Mouse (Mus musculus) limb, embryonic 10.5 days (tissue): Measurements from ENCODE around the gene Trmt61a. TPM values are rescaled to one million over a fixed set of nuclear protein-coding genes. Genes with fewer than 3 reads are reported as not detected.
A peak's percentile ranks its signal among the peaks of the same experiment; 100 is the strongest.

Experiments
- DNase-seq: peaks from one replicate; pipeline ENCODE4 v3.0.0-alpha.2; 2017; ENCODE audit warnings: low spot score
- H3K27ac ChIP-seq: fragments of 300-500 bp; sonication (generic); 2 replicates; pipeline ENCODE4 v1.5.1; 2016; ENCODE audit warnings: mild to moderate bottlenecking
- H3K27me3 ChIP-seq: fragments of 300-500 bp; sonication (generic); 2 replicates; pipeline ENCODE4 v1.6.1; 2016; ENCODE audit warnings: low read depth, mild to moderate bottlenecking; ENCODE audit not compliant: poor library complexity, severe bottlenecking
- H3K36me3 ChIP-seq: fragments of 300-500 bp; sonication (generic); 2 replicates; pipeline ENCODE4 v1.6.1; 2016; ENCODE audit warnings: mild to moderate bottlenecking, moderate library complexity
- H3K4me1 ChIP-seq: fragments of 300-500 bp; sonication (generic); 2 replicates; pipeline ENCODE4 v1.6.1; 2016
- H3K4me3 ChIP-seq: fragments of 300-500 bp; sonication (generic); 2 replicates; pipeline ENCODE4 v1.5.1; 2016; ENCODE audit warnings: mild to moderate bottlenecking, moderate library complexity
- H3K9me3 ChIP-seq: fragments of 300-500 bp; sonication (generic); replicated peaks from 2 replicates; pipeline ENCODE4 v1.6.1; 2016; ENCODE audit warnings: mild to moderate bottlenecking
- WGBS: fragments of 180-500 bp; shearing (Covaris S2); methylation state at CpG from one replicate; pipeline ENCODE4 v1.1.7; 2016; 5-methylcytosine and 5-hydroxymethylcytosine counted together
- polyA plus RNA-seq: library from polyadenylated mRNA; unstranded; fragments of >200 nt; fragmentation: Nextera tagmentation; extraction: Ambion mirVana; gene quantifications from 2 replicates; pipeline ENCODE4 v1.2.1, GENCODE M21; 2016

Trmt61a gene
- polyA plus RNA-seq, 1 experiment from 2014 or later: 18.2 TPM

GRCm38 (mm10) chr12:111667421-111667820, 10.5 kb upstream of the Trmt61a start:
- 91% methylated on average over 5 of the region's 5 CpGs for WGBS
- H3K4me1 ChIP-seq: peaks cover 51% of the 10 kb centered on the region

GRCm38 (mm10) chr12:111668457-111668912, 9.4 kb upstream of the Trmt61a start:
- H3K36me3 ChIP-seq: peaks cover 5% of the 10 kb centered on the region; the same call in 1 of the 2 replicates
- peak overlapping the region; percentile 42 for H3K4me3 ChIP-seq
- peaks cover 50% of the 10 kb centered on the region for H3K27me3 ChIP-seq
- DNase-seq: peak; percentile 96
- H3K9me3 ChIP-seq: no peaks in the 10 kb centered on the region
- peak overlapping the region; percentile 67 for H3K27ac ChIP-seq
- under 1% methylated on average over 8 of the region's 8 CpGs for WGBS
- H3K4me1 ChIP-seq: peaks cover 58% of the 10 kb centered on the region

More at GRCm38 (mm10) chr12:111667421-111667820, 10.5 kb upstream of the Trmt61a start:
- H3K27me3 ChIP-seq: peaks cover 40% of the 10 kb centered on the region
- no peak overlapping the region for H3K4me3 ChIP-seq
- no peak overlapping the region for H3K27ac ChIP-seq
- DNase-seq: no peak
- no peaks in the 10 kb centered on the region for H3K9me3 ChIP-seq
- peaks cover 6% of the 10 kb centered on the region; the same call in 1 of the 2 replicates for H3K36me3 ChIP-seq

GRCm38 (mm10) chr12:111669000-111669788, 8.7 kb upstream of the Trmt61a start:
- Histone ChIP-seq H3K4me1 (peaks cover 51% of the 10 kb centered on the region), H3K27me3 (peaks cover 57% of the 10 kb centered on the region), H3K4me3 (peak overlapping the region; percentile 42), H3K27ac (peak overlapping the region; percentile 67), H3K9me3 (no peaks in the 10 kb centered on the region), H3K36me3 (0 out of 2 replicates have a peak, but pooled peaks cover 2% of the 10 kb centered on the region)
- no peak for DNase-seq
- WGBS: 64% methylated on average over 23 of the region's 23 CpGs

DNA sequence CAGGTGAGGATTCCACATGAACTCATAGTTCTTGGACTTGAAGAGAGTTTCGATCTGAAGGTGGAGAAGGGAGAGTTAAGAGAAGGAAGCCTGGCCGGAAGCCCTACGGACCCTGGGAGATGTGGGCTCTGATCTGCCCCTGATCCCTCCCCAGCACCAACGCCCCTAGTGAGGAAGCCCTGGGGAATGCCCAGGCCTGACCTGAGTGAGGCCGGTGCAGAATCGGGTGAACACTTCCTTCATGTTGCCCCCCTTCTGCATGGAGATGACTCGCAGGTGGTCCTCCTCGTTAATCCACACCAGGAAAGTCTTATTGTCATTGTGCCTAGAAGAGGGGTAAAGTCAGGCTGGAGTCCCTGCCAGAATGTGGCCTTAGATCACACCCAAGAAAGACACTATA, 7.9 kb upstream of the Trmt61a start:
- 51% methylated on average over 8 of the region's 8 CpGs for WGBS
- Histone ChIP-seq H3K27me3 (peaks cover 64% of the 10 kb centered on the region), H3K9me3 (no peaks in the 10 kb centered on the region), H3K36me3 (no peaks in the 10 kb centered on the region), H3K4me3 (peak overlapping the region; percentile 58), H3K27ac (no peak overlapping the region), H3K4me1 (peaks cover 48% of the 10 kb centered on the region)
- DNase-seq: no peak

- peaks cover 69% of the 10 kb centered on the region for H3K27me3 ChIP-seq
- no peaks in the 10 kb centered on the region for H3K36me3 ChIP-seq
- 2% methylated on average over 28 of the region's 29 CpGs for WGBS
- H3K9me3 ChIP-seq: no peaks in the 10 kb centered on the region
- H3K4me3 ChIP-seq: peak overlapping the region; percentile 58
- no peak for DNase-seq
- H3K27ac ChIP-seq: no peak overlapping the region
- peaks cover 48% of the 10 kb centered on the region for H3K4me1 ChIP-seq
These were observed 7.4 kb upstream of the Trmt61a start for GRCm38 (mm10) chr12:111670371-111670971.

- DNase-seq: peak; percentile 60
- Histone ChIP-seq H3K27me3 (peaks cover 74% of the 10 kb centered on the region), H3K36me3 (no peaks in the 10 kb centered on the region), H3K4me1 (peaks cover 48% of the 10 kb centered on the region), H3K27ac (no peak overlapping the region), H3K4me3 (peak overlapping the region; percentile 58), H3K9me3 (no peaks in the 10 kb centered on the region)
- whole genome bisulfite sequencing: 1% methylated on average over 35 of the region's 35 CpGs
These were observed 6.9 kb upstream of the Trmt61a start for GRCm38 (mm10) chr12:111670976-111671375.

DNA sequence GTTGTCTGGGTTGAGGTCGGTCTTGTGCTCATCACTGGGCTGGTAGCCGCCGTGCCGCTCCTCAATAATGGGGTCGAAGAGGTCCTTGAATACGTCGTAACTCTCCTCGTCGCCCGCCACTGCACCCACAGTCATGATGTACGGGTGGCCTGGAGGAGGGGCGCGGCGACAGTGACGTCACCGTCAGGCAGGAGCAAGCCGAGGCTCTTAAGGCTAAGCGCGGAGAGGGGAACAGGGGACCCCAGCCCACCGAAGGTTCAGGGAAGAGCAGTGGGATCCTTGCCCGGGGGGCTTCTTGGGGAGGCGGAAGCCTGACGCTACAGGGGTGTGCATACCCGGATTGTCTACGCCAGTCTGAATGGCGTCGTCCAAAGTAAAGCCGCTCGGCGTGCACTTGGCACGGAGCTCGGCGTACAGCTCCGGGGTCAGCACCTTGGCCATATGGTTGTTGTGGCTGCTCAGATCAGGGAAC, 6.4 kb upstream of the Trmt61a start:
- H3K9me3 ChIP-seq: no peaks in the 10 kb centered on the region
- no peaks in the 10 kb centered on the region for H3K36me3 ChIP-seq
- under 1% methylated on average over 34 of the region's 34 CpGs for WGBS
- H3K27ac ChIP-seq: peak overlapping the region; percentile 63; the same call in 1 of the 2 replicates
- DNase-seq: peak; percentile 68
- H3K27me3 ChIP-seq: peaks cover 76% of the 10 kb centered on the region
- H3K4me3 ChIP-seq: peak overlapping the region; percentile 58
- H3K4me1 ChIP-seq: peaks cover 48% of the 10 kb centered on the region

DNA sequence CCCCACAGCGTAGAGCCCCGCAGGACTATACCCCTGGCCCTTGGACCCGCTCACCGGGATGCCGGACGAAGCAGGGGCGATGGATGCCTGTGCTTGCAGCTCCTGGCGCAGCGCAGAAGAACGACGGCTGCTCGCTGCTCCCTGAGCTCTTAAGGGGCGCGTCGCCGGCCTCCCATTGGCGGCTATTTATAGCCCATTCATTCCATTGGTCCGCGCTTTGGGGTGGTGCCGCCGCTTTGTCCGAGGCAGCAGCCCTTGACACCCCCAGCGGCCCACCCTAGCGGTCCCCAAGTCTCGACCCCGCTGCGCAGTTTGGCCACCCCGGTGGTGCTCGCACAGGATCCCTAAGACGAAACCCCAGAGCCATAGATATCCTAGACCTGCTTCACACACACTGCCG, 5.7 kb upstream of the Trmt61a start, which contains the start of gene Ckb:
TSS of gene Ckb (minus strand) at position 163 of the 400 bp plus-strand sequence.
- Histone ChIP-seq H3K4me3 (peak within 1 kb of the TSS; percentile 58), H3K9me3 (no peaks in the 10 kb centered on the region), H3K4me1 (peaks cover 51% of the 10 kb centered on the region), H3K27me3 (peaks cover 76% of the 10 kb centered on the region), H3K27ac (peak within 1 kb of the TSS; percentile 63), H3K36me3 (no peaks in the 10 kb centered on the region)
- peak; percentile 80 for DNase-seq
- under 1% methylated on average over 31 of the region's 31 CpGs for WGBS

DNA sequence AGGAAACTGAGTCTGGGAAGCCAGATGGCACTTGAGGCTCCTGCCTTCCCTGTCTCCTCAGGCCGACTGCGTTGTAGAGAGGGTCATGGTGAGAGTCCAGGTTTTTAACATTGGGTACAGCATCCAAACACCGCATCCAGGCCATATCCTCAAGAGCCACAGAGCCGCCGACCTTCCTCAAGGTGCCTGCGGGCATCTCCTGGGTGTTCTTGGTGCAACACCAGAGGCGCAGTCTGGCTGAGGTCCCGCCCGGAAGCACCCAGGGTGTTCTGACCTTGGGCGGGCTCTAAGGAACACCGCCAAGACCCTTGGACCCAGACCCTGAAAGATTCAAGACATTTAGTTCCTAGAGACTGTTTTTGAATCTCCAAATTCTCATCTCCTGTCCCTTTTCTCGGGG, 5.3 kb upstream of the Trmt61a start:
- Histone ChIP-seq H3K27ac (peak overlapping the region; percentile 63), H3K4me1 (peaks cover 55% of the 10 kb centered on the region), H3K36me3 (no peaks in the 10 kb centered on the region), H3K9me3 (no peaks in the 10 kb centered on the region), H3K27me3 (peaks cover 76% of the 10 kb centered on the region), H3K4me3 (peak overlapping the region; percentile 58)
- DNase-seq: no peak
- WGBS: 14% methylated on average over 12 of the region's 12 CpGs

DNA sequence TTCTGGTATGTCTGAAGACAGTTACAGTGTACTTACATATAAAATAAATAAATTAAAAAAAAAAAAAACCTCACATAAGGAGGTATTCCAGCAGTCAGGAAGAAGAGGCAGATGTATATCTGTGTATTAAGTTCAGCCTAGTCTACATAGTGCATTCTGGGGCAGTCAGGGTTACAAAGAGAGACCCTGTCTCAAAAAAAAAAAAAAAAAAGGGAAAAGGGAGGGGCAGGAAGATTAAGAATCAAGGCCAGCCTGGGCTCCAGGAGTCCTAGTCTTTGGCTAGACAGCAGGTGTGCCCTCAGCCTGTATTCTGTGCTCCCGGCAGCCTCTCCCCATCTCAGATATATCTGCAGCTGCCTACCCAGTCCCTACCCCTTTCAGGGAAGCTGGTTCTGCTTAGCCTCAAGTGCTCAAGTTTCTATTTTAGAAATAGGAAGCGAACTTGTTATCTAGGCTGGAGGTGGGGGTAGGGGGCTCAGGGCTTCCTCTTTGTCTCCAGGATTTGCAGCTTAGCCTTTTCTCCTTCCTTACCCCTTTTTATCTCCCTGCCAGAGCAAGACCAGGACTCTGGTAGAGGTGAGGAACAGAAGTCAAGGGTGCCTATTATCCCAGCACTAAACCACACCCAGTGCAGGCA, 2.9 kb upstream of the Trmt61a start:
- 78% methylated on average over 2 of the region's 2 CpGs for WGBS
- Histone ChIP-seq H3K27ac (no peak overlapping the region), H3K4me1 (peaks cover 54% of the 10 kb centered on the region), H3K9me3 (no peaks in the 10 kb centered on the region), H3K36me3 (0 out of 2 replicates have a peak, but pooled peaks cover under 1% of the 10 kb centered on the region), H3K4me3 (no peak overlapping the region), H3K27me3 (peaks cover 61% of the 10 kb centered on the region)
- DNase-seq: no peak

- Histone ChIP-seq H3K4me1 (peaks cover 43% of the 10 kb centered on the region), H3K27me3 (peaks cover 51% of the 10 kb centered on the region), H3K9me3 (no peaks in the 10 kb centered on the region), H3K27ac (no peak overlapping the region), H3K36me3 (peaks cover 10% of the 10 kb centered on the region), H3K4me3 (no peak overlapping the region)
- DNase-seq: no peak
- WGBS: 78% methylated on average over 6 of the region's 6 CpGs
These were observed 1.9 kb upstream of the Trmt61a start for GRCm38 (mm10) chr12:111675797-111676580.

- peaks cover 37% of the 10 kb centered on the region for H3K27me3 ChIP-seq
- WGBS: 22% methylated on average over 5 of the region's 5 CpGs
- H3K36me3 ChIP-seq: peaks cover 25% of the 10 kb centered on the region
- H3K27ac ChIP-seq: peak overlapping the region; percentile 90
- peaks cover 29% of the 10 kb centered on the region for H3K4me1 ChIP-seq
- no peak for DNase-seq
- peak overlapping the region; percentile 90 for H3K4me3 ChIP-seq
- H3K9me3 ChIP-seq: no peaks in the 10 kb centered on the region
These were observed 484 bp upstream of the Trmt61a start for GRCm38 (mm10) chr12:111677421-111677820.
